22 mouse cellular contexts compared by ENCODE assay signal in the genomic region with DNA sequence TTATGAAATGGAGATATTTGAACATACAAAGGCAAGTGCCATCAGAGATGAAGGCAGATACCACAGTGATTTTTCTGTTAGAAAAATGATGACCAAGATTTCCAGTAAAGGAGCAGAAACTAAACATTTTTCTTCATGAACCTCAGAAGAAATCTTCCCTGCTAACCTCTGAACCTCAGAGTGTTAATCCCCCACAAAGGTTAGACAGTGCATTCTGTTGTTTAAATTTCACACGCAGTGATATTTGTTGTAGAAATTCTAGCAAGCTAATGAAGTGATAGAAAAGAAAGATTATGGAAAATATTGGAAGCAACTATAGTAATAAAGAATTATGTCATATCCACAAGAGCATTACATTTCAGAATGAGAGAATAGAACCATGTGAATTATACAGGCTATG.
DNase-seq lines count a peak whose midpoint lies in the region; ATAC-seq and TF ChIP-seq lines count a peak whose summit lies in the region.
"Had no signal": no experiment of that assay in that cellular context is flagged by ENCODE, and none has a peak within 500 bp of the region (broad histone marks: within the 10 kb centered on the region; RNA-seq: fewer than 3 reads in every experiment).

No protein-coding gene starts in this region.

- no peaks in the 10 kb centered on the region for H3K4me1 ChIP-seq in lung, embryonic 14.5 days (ENCODE audit: insufficient read depth)
- H3K4me1 ChIP-seq in lung, embryonic 15.5 days = no peaks in the 10 kb centered on the region
- H3K4me1 ChIP-seq in lung, embryonic 16.5 days (replicated peaks; ENCODE audit: control insufficient read depth, insufficient read depth, low read length) = no peaks in the 10 kb centered on the region
- no peaks in the 10 kb centered on the region for H3K4me1 ChIP-seq in lung, adult 2 months (ENCODE audit: control insufficient read depth, insufficient read depth, low read length)
- H3K4me1 ChIP-seq in lung, postnatal 0 days (ENCODE audit: insufficient read depth, low read depth, low read length) = no peaks in the 10 kb centered on the region

- DNase-seq in lung, embryonic 14.5 days = peak; percentile 69
- DNase-seq in lung, postnatal 4 days = no peak
- DNase-seq in lung, adult 18-20 months = no peak
- no peak for DNase-seq in lung, adult 2 months
- peak; percentile 7 for DNase-seq in lung, postnatal 0 days (ENCODE audit: low spot score)
- DNase-seq in lung, postnatal 14 days = no peak
- DNase-seq: adrenal gland, adult 2 months; adrenal gland, adult 8-10 months; adrenal gland, postnatal 10 days; adrenal gland, postnatal 14 days; adrenal gland, postnatal 25 days; adrenal gland, postnatal 36 days; B cell, adult 2 months; cerebellum, adult 11 months; cerebellum, adult 11-12 months had no signal

- no peaks in the 10 kb centered on the region for H3K27me3 ChIP-seq in lung, embryonic 14.5 days (ENCODE audit: insufficient read depth, low read length)
- no peaks in the 10 kb centered on the region for H3K27me3 ChIP-seq in lung, embryonic 15.5 days
- H3K27me3 ChIP-seq in lung, embryonic 16.5 days (ENCODE audit: control insufficient read depth, insufficient read depth, low read depth, low read length) = no peaks in the 10 kb centered on the region
- no peaks in the 10 kb centered on the region for H3K27me3 ChIP-seq in lung, postnatal 0 days (replicated peaks; ENCODE audit: insufficient read depth, low read length)
- H3K27me3 ChIP-seq: CH12.LX, Patski had no signal

- WGBS in lung, embryonic 14.5 days = 33% methylated on average over 1 of the region's 1 CpGs
- WGBS in lung, embryonic 15.5 days = 20% methylated on average over 1 of the region's 1 CpGs
- 45% methylated on average over 1 of the region's 1 CpGs for WGBS in lung, embryonic 16.5 days
- WGBS in lung, adult 2 months = 47% methylated on average over 1 of the region's 1 CpGs
- 43% methylated on average over 1 of the region's 1 CpGs for WGBS in lung, postnatal 0 days

- H3K36me3 ChIP-seq in lung, embryonic 14.5 days (ENCODE audit: insufficient read depth) = no peaks in the 10 kb centered on the region
- H3K36me3 ChIP-seq in lung, embryonic 15.5 days = no peaks in the 10 kb centered on the region
- H3K36me3 ChIP-seq in lung, embryonic 16.5 days (ENCODE audit: control insufficient read depth, insufficient read depth, low read length) = no peaks in the 10 kb centered on the region
- H3K36me3 ChIP-seq in lung, postnatal 0 days (ENCODE audit: insufficient read depth, low read length) = no peaks in the 10 kb centered on the region
- H3K36me3 ChIP-seq: G1E had no signal

- peak; percentile 52; the same call in 1 of the 2 replicates for ATAC-seq in lung, embryonic 14.5 days (ENCODE audit: insufficient read depth)
- peak; percentile 55; the same call in 1 of the 2 replicates for ATAC-seq in lung, embryonic 15.5 days (ENCODE audit: borderline replicate concordance, extremely low read depth, low FRiP score, low TSS enrichment)
- peak; percentile 70 for ATAC-seq in lung, embryonic 16.5 days (ENCODE audit: low read depth)
- no peak for ATAC-seq in lung, postnatal 0 days
- ATAC-seq: activated CD4-positive, CD25-positive, alpha-beta regulatory T cell, adult 4 months; CD4-positive, CD25-positive, alpha-beta regulatory T cell, adult 4 months; Patski had no signal

- no peak for TF ChIP-seq POLR2A in lung, adult 2 months (IDR thresholded peaks at IDR 0.05; ENCODE audit: borderline replicate concordance, extremely low read depth, low read depth, low read length)

- H3K27ac ChIP-seq in lung, embryonic 14.5 days (ENCODE audit: low read depth) = no peak overlapping the region
- H3K27ac ChIP-seq in lung, embryonic 15.5 days = no peak overlapping the region; the same call in 1 of the 2 replicates
- H3K27ac ChIP-seq in lung, embryonic 16.5 days (ENCODE audit: low read length) = no peak overlapping the region
- no peak overlapping the region for H3K27ac ChIP-seq in lung, postnatal 0 days (ENCODE audit: low read length)

- no peak overlapping the region for H3K4me2 ChIP-seq in lung, embryonic 14.5 days
- no peak overlapping the region for H3K4me2 ChIP-seq in lung, embryonic 15.5 days
- H3K4me2 ChIP-seq in lung, embryonic 16.5 days (ENCODE audit: low read depth, low read length) = no peak overlapping the region
- no peak overlapping the region for H3K4me2 ChIP-seq in lung, postnatal 0 days (replicated peaks; ENCODE audit: low read depth, low read length)

- no peak for TF ChIP-seq CTCF in lung, embryonic 14.5 days (IDR thresholded peaks at IDR 0.05; ENCODE audit: low read depth)
- no peak for TF ChIP-seq CTCF in lung, adult 2 months (IDR thresholded peaks at IDR 0.05; ENCODE audit: insufficient read depth, low read length)
- TF ChIP-seq CTCF in lung, postnatal 0 days (IDR thresholded peaks at IDR 0.05) = no peak

- H3K9ac ChIP-seq in lung, embryonic 14.5 days = no peak overlapping the region
- H3K9ac ChIP-seq in lung, embryonic 15.5 days = no peak overlapping the region
- H3K9ac ChIP-seq in lung, embryonic 16.5 days (ENCODE audit: low read length) = no peak overlapping the region
- H3K9ac ChIP-seq in lung, postnatal 0 days (replicated peaks; ENCODE audit: low read depth) = no peak overlapping the region

- no peak overlapping the region for H3K4me3 ChIP-seq in lung, embryonic 14.5 days (ENCODE audit: low read depth, low read length)
- no peak overlapping the region for H3K4me3 ChIP-seq in lung, embryonic 15.5 days
- no peak overlapping the region for H3K4me3 ChIP-seq in lung, embryonic 16.5 days (ENCODE audit: low read length)
- no peak overlapping the region for H3K4me3 ChIP-seq in lung, adult 2 months (replicated peaks; ENCODE audit: extremely low read depth, low read depth, low read length)
- H3K4me3 ChIP-seq in lung, postnatal 0 days (ENCODE audit: low read depth, low read length) = no peak overlapping the region

- no peaks in the 10 kb centered on the region for H3K9me3 ChIP-seq in lung, embryonic 14.5 days (ENCODE audit: low read depth, low read length)
- no peaks in the 10 kb centered on the region for H3K9me3 ChIP-seq in lung, embryonic 15.5 days
- no peaks in the 10 kb centered on the region for H3K9me3 ChIP-seq in lung, embryonic 16.5 days (ENCODE audit: control insufficient read depth, low read length)
- H3K9me3 ChIP-seq in lung, postnatal 0 days (ENCODE audit: low read length) = no peaks in the 10 kb centered on the region
- H3K9me3 ChIP-seq: G1E had no signal

- TF ChIP-seq EP300 in lung, postnatal 0 days (IDR thresholded peaks at IDR 0.05) = no peak

Comparison
In these comparisons a context has a peak if more than half of its experiments do, and no peak if none do; other contexts are left out.
1. DNase-seq: peak in lung, embryonic 14.5 days (single experiment) and lung, postnatal 0 days (single experiment); none in lung, postnatal 4 days (0 of 2), lung, adult 18-20 months (0 of 2), lung, adult 2 months (single experiment) and lung, postnatal 14 days (single experiment).